Mouse (Mus musculus): ENCODE data around the gene Prkn.

The Prkn gene

DNA sequence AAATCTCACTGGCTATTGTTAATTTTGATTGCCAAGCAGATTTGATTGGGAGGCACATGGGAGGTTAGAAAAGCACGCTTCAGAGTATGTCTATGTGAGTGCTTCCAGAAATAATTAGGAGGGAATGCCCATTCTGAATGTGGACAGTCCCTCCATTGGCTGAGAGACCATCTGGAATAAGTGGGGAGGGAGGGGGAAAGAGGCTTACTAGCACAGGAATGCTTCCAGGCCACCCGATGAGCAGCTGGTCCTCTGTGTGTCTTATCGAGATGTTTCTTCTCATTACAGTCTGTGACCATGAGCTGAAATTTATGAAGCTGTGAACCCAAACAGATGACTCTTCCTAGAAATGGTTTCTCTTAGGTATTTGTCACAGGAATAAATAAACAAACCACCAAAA is 493.6 kb downstream of the Prkn start:
- in situ Hi-C loops (cut with MboI; ENCODE audit: low pct_unique_long_range_greater_than_20kb in 1 of 2, low sequenced_read_pairs in 2 of 2, unreplicated experiment in 1 of 2), result no loop called here

DNA sequence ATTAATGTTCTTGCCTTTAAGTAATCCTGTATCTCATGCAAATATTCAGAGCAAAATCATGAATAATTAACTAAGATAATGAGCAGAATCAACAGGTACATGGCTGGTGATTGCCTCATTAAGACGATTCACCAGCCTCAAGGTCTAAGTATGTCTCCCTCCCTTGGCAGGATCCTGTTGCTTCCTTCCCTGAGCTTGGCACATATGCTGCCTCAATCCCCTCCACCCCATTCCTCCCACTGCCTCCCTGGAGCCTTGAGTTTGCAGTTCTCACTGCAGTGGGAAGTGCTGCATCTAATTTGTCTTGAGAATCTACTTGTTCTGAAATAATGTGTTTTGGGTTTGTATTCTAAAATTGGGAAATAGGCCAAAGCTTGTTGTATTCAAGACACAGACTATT is 496.0 kb downstream of the Prkn start:
- in situ Hi-C loops (cut with MboI; ENCODE audit: low pct_unique_long_range_greater_than_20kb in 1 of 2, low sequenced_read_pairs in 2 of 2, unreplicated experiment in 1 of 2), result no loop called here

DNA sequence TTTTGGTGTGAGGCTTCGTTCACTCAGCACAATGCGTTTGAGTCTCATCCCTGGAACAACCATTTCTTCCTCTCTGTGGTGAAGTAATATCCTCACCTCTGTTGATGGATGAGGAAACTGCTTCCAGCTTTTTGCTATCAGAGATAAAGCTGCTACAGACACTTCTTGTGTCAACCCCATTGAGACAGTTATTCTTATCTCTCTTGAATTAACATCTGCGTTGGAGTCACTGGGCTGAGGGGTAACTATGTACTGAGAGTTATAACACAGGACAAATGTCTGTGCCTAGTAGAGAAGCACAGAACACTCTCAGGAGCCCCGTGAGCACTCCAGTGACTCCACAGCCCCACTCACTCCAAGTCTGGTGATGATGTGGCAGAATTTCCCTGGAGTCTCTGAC is 500.2 kb downstream of the Prkn start:
- in situ Hi-C loops (cut with MboI; ENCODE audit: low pct_unique_long_range_greater_than_20kb in 1 of 2, low sequenced_read_pairs in 2 of 2, unreplicated experiment in 1 of 2), result no loop called here

DNA sequence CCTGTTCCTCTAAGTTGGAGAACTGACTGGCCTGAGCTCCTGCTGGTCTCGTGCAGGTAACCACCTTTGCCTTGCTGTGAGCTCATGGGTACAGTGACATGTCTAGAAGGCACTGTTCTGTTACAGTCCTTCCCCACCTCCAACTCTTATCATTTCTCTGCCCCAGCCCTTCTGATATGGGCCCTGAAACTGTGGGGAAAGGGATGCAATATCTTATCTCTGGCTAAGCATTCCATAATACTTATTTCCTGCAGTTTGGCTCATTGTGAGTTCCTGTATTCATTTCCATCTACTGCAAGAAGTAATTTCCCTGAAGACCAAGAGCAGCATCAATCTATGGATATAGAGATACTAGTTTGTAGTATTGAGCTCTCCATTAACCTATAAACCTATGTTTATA is 506.1 kb downstream of the Prkn start:
- in situ Hi-C loops (cut with MboI; ENCODE audit: low pct_unique_long_range_greater_than_20kb in 1 of 2, low sequenced_read_pairs in 2 of 2, unreplicated experiment in 1 of 2), result no loop called here

DNA sequence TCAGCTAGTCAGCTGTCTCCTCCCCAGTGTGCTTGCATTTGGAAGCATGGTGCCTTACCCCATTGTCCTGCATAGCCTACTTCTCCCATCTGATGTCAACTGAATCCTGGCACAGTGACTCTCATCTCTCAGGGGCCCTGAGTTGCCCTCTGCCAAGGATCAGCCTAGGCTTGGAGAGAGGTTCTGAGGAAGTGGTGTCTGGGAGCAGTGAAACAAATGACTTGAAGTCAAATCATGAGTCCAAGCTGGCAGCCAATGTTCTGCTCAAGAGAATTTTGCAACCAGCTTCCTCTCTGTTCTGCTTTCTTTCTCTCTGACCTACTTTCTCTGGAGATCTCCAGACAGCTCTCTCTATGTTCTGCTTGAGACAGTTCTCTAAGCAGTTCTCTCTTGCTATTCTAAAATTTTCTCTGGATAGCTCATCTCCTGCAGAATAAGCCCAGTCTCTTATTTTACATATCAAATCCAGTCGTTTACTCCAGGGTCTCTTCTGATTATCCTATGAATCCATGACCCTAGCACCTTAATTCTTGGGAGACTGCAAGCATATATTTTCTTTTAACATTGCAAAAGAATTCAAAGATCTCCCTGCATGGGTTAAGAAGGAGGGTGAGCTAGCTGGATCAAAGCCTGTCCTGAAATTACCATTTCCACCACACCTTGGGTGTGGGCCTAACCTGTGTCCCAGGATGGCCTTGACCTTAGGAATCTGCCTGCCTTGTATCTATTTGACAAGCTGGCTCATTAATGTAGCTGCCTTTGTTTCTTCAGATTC is 512.8 kb downstream of the Prkn start:
- in situ Hi-C loops (cut with MboI; ENCODE audit: low pct_unique_long_range_greater_than_20kb in 1 of 2, low sequenced_read_pairs in 2 of 2, unreplicated experiment in 1 of 2), result no loop called here

DNA sequence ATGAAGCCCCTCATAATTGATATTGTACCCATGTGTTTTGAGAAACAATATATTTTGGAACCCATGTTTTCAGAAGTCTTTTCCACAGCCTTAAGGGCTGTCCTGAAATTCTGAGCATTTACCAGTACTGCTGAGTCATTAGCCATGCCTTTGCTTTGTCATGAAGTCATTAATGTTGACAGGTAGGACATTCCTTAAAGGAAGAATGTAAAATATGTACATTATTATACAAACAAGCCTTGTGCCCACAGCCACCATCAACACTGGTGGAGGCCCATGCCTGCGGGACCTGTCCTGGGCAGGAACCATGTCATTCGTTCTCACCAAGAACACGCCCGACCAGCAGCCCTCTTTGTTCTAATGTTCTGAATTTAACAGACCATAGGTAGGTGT is 513.4 kb downstream of the Prkn start:
- in situ Hi-C loops (cut with MboI; ENCODE audit: low pct_unique_long_range_greater_than_20kb in 1 of 2, low sequenced_read_pairs in 2 of 2, unreplicated experiment in 1 of 2), result no loop called here

DNA sequence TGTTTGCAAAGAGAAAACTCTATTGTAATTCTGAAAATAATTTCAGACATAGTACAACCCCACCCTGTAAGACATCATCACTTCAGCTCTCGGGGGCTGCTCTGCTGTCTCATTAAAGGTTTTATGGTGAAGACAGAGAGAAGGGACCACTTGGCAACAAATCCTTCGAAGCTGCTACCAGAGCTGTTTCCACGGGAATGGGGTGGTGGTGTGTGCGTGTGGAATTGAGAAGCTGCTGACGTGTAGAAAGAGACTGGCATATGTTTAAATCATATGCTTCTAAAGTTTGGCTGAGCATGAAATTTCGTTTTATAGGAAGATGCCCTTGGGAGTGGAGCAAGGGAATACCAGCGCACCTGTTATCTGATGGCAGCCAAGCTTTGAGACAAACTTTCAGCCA is 514.2 kb downstream of the Prkn start:
- in situ Hi-C loops (cut with MboI; ENCODE audit: low pct_unique_long_range_greater_than_20kb in 1 of 2, low sequenced_read_pairs in 2 of 2, unreplicated experiment in 1 of 2), result no loop called here

DNA sequence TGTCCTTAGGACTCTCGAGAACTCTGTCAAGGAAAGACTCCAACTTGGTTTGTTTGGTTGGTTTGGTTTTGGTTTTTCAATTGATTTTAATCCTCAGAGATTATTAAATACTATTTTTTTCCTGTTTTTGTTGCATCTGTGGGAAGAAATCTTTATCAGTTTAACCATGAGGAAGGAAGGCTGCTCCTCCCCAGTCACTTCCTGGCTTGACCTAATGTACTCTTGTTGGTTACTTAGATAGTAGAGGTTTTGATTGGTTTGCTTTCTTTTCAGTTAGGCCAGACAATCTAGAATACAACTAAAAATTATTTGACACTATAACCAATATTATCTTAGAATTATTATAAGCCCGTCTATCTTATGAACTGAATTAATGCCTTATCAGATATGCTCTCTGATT is 535.3 kb downstream of the Prkn start:
- in situ Hi-C loops (cut with MboI; ENCODE audit: low pct_unique_long_range_greater_than_20kb in 1 of 2, low sequenced_read_pairs in 2 of 2, unreplicated experiment in 1 of 2), result no loop called here

DNA sequence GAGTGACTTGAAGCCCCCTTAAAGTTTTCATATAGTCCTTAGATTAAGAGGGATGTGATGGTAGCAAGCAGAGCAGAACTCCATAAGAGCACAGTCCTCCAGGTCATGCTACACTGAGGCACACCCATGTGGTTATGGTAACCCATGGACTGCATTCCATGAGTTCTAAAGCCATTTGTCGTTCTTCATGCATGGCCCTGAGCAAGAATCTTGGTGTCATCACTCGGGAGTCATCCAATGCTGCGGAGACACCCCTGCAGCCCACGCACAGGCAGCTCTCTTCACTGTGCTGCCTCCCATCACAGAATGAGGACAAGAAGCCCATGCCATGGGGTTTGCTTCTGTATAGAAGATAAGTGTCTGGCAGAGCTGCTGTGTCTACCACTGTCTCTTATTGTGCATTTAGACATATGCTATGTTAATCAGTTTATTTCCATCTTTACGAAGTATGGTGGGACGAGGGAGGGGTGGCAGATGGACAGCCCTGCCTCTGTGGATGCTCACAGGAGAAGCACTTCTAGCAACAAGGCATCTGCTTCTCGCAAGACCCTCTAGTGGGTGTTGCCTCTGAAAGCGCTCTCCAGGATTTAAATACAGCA is 543.3 kb downstream of the Prkn start:
- in situ Hi-C loops (cut with MboI; ENCODE audit: low pct_unique_long_range_greater_than_20kb in 1 of 2, low sequenced_read_pairs in 2 of 2, unreplicated experiment in 1 of 2), result no loop called here

DNA sequence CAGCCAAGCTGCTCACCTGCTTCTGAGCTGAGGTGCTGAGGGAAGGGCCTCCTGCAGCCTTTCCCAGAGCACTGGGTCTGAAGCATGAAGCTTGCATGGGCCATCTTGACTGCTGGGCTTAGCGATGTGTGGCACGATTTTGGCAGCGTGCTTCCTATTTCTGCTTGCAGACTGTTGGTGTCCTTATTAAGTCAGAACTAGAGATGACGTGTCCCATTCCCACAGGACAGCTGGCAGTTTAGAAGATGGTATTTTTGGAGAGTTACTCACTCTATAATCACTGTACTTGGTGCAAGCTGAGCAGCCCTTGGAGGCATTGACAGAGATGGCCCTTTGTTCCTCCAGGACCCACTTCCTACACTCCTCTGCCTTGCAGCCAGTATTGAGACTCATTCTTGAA is 545.1 kb downstream of the Prkn start:
- in situ Hi-C loops (cut with MboI; ENCODE audit: low pct_unique_long_range_greater_than_20kb in 1 of 2, low sequenced_read_pairs in 2 of 2, unreplicated experiment in 1 of 2), result no loop called here

DNA sequence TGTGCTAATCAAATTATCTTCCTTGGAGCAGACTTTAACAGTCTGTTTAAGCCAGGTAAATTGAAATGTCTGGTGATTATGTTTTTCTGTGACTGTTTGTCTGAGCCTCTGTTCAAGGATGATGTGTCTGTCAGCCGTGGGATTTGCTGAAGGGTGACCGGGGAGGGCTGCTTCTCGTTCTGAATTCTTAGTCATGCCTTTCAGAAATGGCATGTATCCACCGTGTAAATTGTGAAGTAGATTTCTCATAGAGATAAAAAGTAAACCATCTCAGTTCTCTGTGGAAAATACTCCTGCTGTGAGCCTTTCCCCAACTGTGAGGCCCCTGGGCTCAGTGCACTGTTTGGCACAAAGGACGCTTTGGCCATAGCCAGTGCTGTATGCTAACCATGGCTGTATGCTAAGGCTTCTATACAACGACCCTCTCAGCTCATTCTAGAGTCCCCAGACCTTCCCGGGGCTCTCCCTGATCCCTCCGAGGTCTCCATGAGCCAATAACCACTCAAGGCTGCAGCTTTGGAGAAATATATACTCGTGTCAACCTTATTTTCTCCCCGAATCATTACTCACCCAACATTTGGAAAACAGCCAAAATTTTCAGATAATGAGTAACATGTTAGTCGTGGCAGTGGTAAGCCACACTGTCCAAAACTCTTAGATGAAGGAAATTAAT is 552.6 kb downstream of the Prkn start:
- in situ Hi-C loops (cut with MboI; ENCODE audit: low pct_unique_long_range_greater_than_20kb in 1 of 2, low sequenced_read_pairs in 2 of 2, unreplicated experiment in 1 of 2), result no loop called here

DNA sequence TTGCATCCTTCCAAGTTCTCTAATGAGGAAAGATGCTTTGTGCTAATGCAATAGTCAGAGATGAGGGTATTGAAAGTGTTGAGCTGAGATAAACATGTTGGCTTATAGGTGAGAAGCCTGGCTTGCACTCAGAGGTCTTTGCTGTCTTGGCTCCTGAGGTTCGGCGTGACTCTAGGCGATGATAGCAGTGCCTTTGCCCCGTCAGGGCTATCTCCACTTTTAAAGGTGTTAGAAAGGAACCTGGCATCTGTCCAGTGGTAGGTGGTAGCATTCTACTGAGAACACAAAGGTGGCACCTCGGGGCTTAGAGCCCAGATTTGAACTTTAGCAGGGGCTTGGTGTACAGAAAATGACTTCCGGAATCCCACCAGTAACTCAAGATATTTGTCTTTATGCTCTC is 554.4 kb downstream of the Prkn start:
- in situ Hi-C loops (cut with MboI; ENCODE audit: low pct_unique_long_range_greater_than_20kb in 1 of 2, low sequenced_read_pairs in 2 of 2, unreplicated experiment in 1 of 2), result no loop called here

DNA sequence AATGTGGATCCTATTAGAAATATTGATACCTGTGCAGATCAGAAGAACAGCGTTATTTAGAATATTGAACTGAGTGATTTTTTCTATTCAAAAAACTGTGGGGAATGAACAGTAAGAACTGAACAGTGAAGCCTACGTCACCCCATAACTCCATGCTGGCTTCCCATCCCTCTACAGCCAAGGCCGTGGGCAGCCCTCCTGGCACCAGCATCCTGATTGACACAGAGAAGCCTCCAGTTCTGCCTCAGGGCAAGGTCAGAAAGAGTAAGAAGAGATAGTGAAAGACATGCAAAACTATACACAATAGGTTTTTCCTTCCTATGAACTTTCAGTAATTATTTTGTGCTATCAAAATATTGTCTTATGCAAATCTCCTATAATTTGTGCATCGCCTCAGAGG is 557.5 kb downstream of the Prkn start:
- in situ Hi-C loops (cut with MboI; ENCODE audit: low pct_unique_long_range_greater_than_20kb in 1 of 2, low sequenced_read_pairs in 2 of 2, unreplicated experiment in 1 of 2), result no loop called here

DNA sequence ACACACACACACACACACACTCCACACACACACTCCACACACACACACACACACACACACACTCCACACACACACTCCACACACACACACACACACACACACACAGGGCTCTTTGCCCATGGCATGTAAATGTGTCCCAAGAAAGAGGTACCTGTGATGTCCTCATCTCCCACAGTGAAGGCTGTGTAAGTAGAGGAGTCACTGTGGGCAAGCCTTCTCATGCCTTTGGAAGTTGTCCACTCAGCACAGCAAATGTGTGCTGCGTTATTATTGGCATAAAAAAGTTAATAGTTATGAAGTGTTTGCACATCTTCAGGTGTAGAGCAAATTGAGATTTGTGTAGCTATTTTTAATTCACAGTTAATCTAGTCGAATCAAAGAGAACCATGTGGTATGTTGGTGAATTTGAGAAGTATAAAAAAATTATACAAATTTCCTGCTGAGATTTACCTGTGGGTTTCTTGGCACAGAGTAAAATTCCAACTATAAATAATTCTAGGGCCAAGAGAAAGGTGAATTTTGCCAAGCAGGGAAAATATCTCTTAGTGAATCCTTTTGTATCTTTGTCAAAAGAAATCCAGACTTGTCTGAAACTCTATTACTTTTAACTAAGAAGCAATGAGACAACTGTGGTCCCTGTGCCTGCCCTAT is 562.2 kb downstream of the Prkn start:
- in situ Hi-C loops (cut with MboI; ENCODE audit: low pct_unique_long_range_greater_than_20kb in 1 of 2, low sequenced_read_pairs in 2 of 2, unreplicated experiment in 1 of 2), result no loop called here

DNA sequence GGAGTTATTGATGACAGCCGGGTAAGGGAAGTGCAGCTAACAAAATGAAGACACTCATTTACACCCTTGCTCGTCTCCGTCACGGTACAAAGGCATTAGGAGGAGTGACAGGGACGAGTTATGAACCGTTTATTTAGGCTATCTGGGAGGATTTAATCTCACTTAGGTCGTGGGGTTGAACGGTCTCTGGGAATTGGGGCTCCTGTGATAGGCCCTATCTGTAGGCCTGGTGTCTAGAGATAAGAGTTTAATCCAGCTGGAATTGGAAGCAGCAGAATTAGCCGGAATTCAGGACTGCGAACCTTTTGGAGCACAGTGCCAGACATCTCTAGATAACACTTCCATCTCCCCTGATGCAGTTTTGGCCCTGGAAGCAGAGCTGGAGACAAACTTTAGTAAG is 571.2 kb downstream of the Prkn start:
- in situ Hi-C loops (cut with MboI; ENCODE audit: low pct_unique_long_range_greater_than_20kb in 1 of 2, low sequenced_read_pairs in 2 of 2, unreplicated experiment in 1 of 2), result no loop called here

DNA sequence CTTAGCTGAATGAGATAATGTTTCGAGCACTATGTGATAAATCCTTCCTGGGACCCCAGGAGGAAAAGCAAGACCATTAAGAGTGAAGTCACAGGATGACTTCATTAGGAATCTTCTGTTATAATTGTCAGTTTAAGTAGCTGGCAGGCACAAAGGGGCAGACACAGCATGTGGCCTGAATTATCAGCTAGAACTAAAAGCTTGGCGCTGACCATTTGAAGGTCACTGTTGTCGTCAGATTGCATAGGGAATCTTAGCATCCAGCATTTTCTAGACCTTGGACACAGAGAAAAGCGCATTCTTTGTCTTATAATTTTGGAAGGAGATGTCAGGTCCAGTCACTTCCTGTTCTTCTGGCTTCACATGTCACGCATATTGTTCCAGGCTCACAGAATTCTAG is 573.5 kb downstream of the Prkn start:
- in situ Hi-C loops (cut with MboI; ENCODE audit: low pct_unique_long_range_greater_than_20kb in 1 of 2, low sequenced_read_pairs in 2 of 2, unreplicated experiment in 1 of 2), result no loop called here

DNA sequence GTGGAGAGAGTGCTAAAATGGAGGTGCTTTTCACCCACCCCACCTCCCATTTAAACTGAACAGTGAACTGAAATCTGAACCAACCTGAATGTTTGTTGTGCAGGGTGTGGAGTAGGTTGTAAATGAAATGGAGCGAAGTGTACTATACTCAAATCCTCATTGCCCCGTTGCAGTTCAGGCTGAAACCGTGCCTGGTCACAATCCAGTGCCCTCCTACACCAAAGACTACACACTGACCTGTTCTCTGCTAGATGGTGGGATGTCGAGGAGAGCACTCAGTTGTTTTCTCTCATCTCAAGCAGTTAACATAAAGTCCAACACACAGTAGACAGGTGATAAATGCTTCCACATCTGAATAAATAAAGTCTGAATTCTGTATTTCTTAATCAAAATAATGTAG is 574.1 kb downstream of the Prkn start:
- in situ Hi-C loops (cut with MboI; ENCODE audit: low pct_unique_long_range_greater_than_20kb in 1 of 2, low sequenced_read_pairs in 2 of 2, unreplicated experiment in 1 of 2), result no loop called here

DNA sequence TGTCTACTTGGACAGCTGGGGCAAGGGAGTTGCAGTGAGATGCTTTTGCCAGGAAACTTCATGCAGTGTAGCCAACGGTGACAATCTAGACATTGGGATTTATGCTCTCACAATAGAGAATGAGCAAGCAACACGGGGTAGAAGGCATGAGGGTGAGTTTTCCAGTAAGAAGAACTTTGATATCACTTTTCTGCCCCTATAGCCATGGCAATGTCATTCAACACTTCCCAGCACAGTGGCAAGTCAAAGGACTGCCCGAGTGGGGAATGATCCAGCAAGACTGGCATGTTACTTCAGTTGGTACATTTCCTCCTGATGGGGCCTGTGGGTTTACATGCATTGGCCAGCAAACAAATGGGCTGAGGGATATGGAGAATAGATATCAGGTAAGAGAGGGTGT is 577.0 kb downstream of the Prkn start:
- in situ Hi-C loops (cut with MboI; ENCODE audit: low pct_unique_long_range_greater_than_20kb in 1 of 2, low sequenced_read_pairs in 2 of 2, unreplicated experiment in 1 of 2), result no loop called here

DNA sequence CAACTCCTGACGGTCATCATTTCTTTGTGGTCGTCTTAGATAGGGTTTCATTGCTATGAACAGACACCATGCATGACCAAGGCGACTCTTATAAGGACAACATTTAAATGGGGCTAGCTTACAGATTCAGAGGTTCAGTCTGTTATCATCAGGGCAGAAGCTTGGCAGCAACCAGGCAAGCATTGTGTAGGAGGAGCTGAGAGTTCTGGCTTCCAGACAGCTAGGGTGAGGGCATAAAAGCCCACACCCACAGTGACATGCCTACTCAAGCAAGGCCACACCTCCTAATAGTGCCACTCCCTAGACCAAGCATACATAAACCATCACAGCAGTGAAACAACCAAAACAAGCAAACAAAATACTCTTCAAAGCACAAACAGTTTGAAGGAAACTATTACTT is 579.3 kb downstream of the Prkn start:
- in situ Hi-C loops (cut with MboI; ENCODE audit: low pct_unique_long_range_greater_than_20kb in 1 of 2, low sequenced_read_pairs in 2 of 2, unreplicated experiment in 1 of 2), result no loop called here

DNA sequence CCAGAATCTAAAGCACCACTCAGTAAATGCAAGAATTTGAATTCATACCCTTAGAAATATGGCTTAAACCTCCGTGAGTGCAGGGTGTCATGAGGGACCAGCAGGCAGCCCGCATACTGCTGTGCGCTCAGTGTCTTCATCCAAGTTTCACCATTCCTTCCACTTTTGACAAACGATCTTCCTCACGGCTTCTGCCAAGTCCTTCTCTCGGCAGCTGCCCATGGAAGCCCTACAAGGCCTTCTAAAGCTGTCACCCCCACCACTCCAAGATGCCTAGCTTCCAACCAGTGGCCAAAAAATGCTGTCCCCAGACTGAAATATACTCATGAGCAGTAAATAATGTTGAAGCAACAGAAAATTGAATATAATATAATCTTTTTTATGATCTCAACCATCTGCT is 580.7 kb downstream of the Prkn start:
- in situ Hi-C loops (cut with MboI; ENCODE audit: low pct_unique_long_range_greater_than_20kb in 1 of 2, low sequenced_read_pairs in 2 of 2, unreplicated experiment in 1 of 2), result no loop called here
